Mouse (Mus musculus): ENCODE results near the gene Nid2. TPM values are rescaled to one million over a fixed set of nuclear protein-coding genes. Genes with fewer than 3 reads are reported as not detected.
A peak's percentile ranks its signal among the peaks of the same experiment; 100 is the strongest.

Gene Nid2
- polyA plus RNA-seq, 1 experiment from 2014 or later, result 89.5 TPM

DNA sequence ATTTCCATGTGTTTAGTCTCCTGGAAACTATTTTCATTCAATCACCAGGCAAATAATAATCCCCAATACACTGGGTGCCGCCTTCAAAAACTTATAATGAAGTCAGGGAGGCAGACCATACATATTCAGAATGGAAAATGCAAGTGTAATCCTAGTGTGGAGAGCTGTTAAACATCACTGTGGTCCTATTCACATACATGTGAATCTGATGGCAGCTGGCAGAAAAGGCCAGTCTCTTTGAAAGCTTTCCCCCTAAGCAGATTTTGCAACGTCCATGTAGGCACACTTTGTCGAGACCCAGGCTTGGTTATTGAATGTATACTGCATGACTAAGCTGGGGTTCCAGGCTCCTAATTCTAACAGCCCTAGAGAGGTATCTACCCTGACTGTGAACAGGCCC is 32.0 kb upstream of the Nid2 start:
- Histone ChIP-seq H3K4me2 (ENCODE audit: low read depth, low read length) (no peak overlapping the region), H3K27ac (ENCODE audit: low read length) (no peak overlapping the region), H3K4me3 (ENCODE audit: low read length) (no peak overlapping the region), H3K4me1 (ENCODE audit: control insufficient read depth, insufficient read depth, low read length) (no peaks in the 10 kb centered on the region), H3K9me3 (replicated peaks; ENCODE audit: control insufficient read depth, low read length) (no peaks in the 10 kb centered on the region), H3K36me3 (ENCODE audit: control insufficient read depth, insufficient read depth) (no peaks in the 10 kb centered on the region), H3K27me3 (ENCODE audit: control insufficient read depth, insufficient read depth, low read length) (no peaks in the 10 kb centered on the region), H3K9ac (ENCODE audit: low read length) (no peak overlapping the region)
- ATAC-seq (replicated peaks; ENCODE audit: extremely low read depth, insufficient read depth, low FRiP score), result no peak
- 61% methylated on average over 3 of the region's 3 CpGs for WGBS

DNA sequence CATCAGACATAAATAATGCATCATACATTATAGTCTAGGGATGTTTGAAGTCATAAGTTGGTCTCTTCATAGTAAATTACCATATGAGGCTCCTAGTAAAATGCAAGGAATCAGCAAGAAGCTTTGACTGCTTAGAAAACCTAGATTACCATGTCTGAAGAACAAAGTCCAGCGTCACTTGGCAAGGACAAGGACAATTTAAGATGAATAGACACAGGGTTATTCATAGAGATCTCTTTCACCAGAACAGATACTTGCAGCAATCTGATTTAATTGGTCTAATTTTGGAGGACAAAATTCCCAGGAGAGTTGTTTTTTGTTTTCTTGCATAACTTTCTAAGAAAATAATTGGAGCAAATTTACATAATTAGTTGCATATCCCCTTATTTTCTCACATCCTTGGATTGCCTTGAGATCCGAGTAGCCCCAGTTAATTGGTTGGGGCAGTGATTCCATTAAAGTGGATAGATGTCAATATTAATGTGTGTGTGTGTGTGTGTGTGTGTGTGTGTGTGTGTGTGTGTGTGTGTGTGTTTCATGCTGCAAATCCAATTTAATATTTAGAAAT is 30.9 kb upstream of the Nid2 start:
- no peaks in the 10 kb centered on the region for H3K4me1 ChIP-seq (ENCODE audit: control insufficient read depth, insufficient read depth, low read length)
- 90% methylated on average over 2 of the region's 2 CpGs for WGBS

DNA sequence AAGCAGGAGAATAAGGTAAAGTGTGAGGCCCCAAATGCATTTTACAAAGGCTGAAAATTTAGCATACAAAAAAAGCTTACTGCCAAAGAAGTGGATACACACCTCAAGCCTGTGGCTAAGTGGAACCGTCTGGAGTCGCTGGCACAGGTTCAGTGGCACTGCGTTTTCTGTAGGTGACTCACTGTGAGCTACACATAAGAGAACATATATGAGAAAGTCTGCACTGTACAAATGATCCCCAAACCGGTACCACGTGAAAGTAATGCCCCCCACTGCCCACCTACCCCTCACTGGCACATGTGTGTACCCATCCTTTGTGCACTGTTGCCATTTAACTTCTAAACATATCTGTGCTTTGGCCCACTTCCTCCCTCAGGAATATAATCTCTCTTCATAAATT is 22.8 kb upstream of the Nid2 start:
- Histone ChIP-seq H3K9ac (ENCODE audit: low read length) (no peak overlapping the region), H3K9me3 (replicated peaks; ENCODE audit: control insufficient read depth, low read length) (no peaks in the 10 kb centered on the region), H3K4me3 (ENCODE audit: low read length) (no peak overlapping the region), H3K4me2 (ENCODE audit: low read depth, low read length) (no peak overlapping the region), H3K4me1 (ENCODE audit: control insufficient read depth, insufficient read depth, low read length) (no peaks in the 10 kb centered on the region), H3K27me3 (ENCODE audit: control insufficient read depth, insufficient read depth, low read length) (no peaks in the 10 kb centered on the region), H3K36me3 (ENCODE audit: control insufficient read depth, insufficient read depth) (no peaks in the 10 kb centered on the region), H3K27ac (ENCODE audit: low read length) (no peak overlapping the region)
- 76% methylated on average over 5 of the region's 5 CpGs for WGBS
- no peak for ATAC-seq (replicated peaks; ENCODE audit: extremely low read depth, insufficient read depth, low FRiP score)

More for the DNA sequence above, 30.9 kb upstream of the Nid2 start:
- Histone ChIP-seq H3K9ac (ENCODE audit: low read length) (no peak overlapping the region), H3K27ac (ENCODE audit: low read length) (no peak overlapping the region), H3K9me3 (replicated peaks; ENCODE audit: control insufficient read depth, low read length) (no peaks in the 10 kb centered on the region), H3K4me2 (ENCODE audit: low read depth, low read length) (no peak overlapping the region), H3K27me3 (ENCODE audit: control insufficient read depth, insufficient read depth, low read length) (no peaks in the 10 kb centered on the region), H3K4me3 (ENCODE audit: low read length) (no peak overlapping the region), H3K36me3 (ENCODE audit: control insufficient read depth, insufficient read depth) (no peaks in the 10 kb centered on the region)
- ATAC-seq (replicated peaks; ENCODE audit: extremely low read depth, insufficient read depth, low FRiP score), result no peak

GRCm38 (mm10) chr14:19728737-19729136 is 22.3 kb upstream of the Nid2 start:
- no peak; the same call in 1 of the 2 replicates for ATAC-seq (replicated peaks; ENCODE audit: extremely low read depth, insufficient read depth, low FRiP score)
- H3K9ac ChIP-seq (ENCODE audit: low read length), result no peak overlapping the region
- H3K27ac ChIP-seq (ENCODE audit: low read length), result no peak overlapping the region
- H3K36me3 ChIP-seq (ENCODE audit: control insufficient read depth, insufficient read depth), result no peaks in the 10 kb centered on the region
- H3K4me1 ChIP-seq (ENCODE audit: control insufficient read depth, insufficient read depth, low read length), result no peaks in the 10 kb centered on the region
- no peaks in the 10 kb centered on the region for H3K9me3 ChIP-seq (replicated peaks; ENCODE audit: control insufficient read depth, low read length)
- no peaks in the 10 kb centered on the region for H3K27me3 ChIP-seq (ENCODE audit: control insufficient read depth, insufficient read depth, low read length)
- 65% methylated on average over 7 of the region's 7 CpGs for WGBS
- H3K4me2 ChIP-seq (ENCODE audit: low read depth, low read length), result no peak overlapping the region
- H3K4me3 ChIP-seq (ENCODE audit: low read length), result no peak overlapping the region

GRCm38 (mm10) chr14:19732097-19732496 is 19.0 kb upstream of the Nid2 start:
- no peak overlapping the region for H3K27ac ChIP-seq (ENCODE audit: low read length)
- no peak overlapping the region for H3K4me3 ChIP-seq (ENCODE audit: low read length)
- H3K27me3 ChIP-seq (ENCODE audit: control insufficient read depth, insufficient read depth, low read length), result no peaks in the 10 kb centered on the region
- no peaks in the 10 kb centered on the region for H3K9me3 ChIP-seq (replicated peaks; ENCODE audit: control insufficient read depth, low read length)
- ATAC-seq (replicated peaks; ENCODE audit: extremely low read depth, insufficient read depth, low FRiP score), result no peak
- peaks cover 2% of the 10 kb centered on the region; the same call in 1 of the 2 replicates for H3K4me1 ChIP-seq (ENCODE audit: control insufficient read depth, insufficient read depth, low read length)
- H3K9ac ChIP-seq (ENCODE audit: low read length), result no peak overlapping the region
- WGBS, result 87% methylated on average over 2 of the region's 2 CpGs
- no peaks in the 10 kb centered on the region for H3K36me3 ChIP-seq (ENCODE audit: control insufficient read depth, insufficient read depth)
- H3K4me2 ChIP-seq (ENCODE audit: low read depth, low read length), result no peak overlapping the region

DNA sequence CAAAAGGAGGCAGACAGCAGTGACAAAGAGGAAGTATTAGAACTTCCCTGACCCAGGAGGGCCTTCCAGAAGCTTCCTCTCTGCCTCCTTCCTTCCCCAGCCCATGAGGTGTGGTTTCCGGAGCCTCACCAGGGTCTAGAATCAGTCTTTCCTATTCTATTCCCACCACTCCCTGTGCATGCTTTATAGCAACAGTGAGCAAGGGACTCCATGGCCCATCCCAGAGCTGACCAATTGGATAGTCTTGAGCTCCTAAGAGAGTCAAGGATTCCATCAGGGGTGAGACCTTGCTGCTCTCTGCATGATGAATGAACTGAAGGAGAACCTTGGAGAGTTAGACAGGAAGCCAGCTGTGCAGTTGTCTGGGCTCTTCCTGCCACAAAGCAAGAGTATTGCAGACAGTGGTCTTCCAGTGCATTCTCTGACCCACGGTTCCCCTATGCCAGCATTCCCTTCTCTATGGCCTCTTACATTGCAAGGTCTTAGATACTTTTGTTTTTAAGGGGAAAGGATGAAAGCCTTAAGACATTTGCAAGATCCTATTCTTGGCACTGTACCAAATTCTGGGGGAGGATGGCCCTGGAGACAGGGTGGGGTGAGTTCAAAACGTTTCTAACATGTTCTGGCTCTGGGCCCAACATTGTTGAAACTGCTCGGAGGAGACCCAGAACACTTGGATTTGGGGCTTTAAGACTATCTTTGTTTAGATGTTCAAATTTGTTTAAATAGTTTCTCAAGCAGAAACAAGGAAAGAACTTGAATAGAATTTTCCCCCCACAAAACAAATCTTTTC is 17.4 kb upstream of the Nid2 start:
- H3K4me2 ChIP-seq (ENCODE audit: low read depth, low read length), result no peak overlapping the region
- no peak overlapping the region for H3K9ac ChIP-seq (ENCODE audit: low read length)
- H3K27ac ChIP-seq (ENCODE audit: low read length), result peak overlapping the region; percentile 53
- H3K4me1 ChIP-seq (ENCODE audit: control insufficient read depth, insufficient read depth, low read length), result peaks cover 2% of the 10 kb centered on the region; the same call in 1 of the 2 replicates
- WGBS, result 37% methylated on average over 4 of the region's 4 CpGs
- H3K9me3 ChIP-seq (replicated peaks; ENCODE audit: control insufficient read depth, low read length), result no peaks in the 10 kb centered on the region
- no peak overlapping the region for H3K4me3 ChIP-seq (ENCODE audit: low read length)
- peak; percentile 60; the same call in 1 of the 2 replicates for ATAC-seq (replicated peaks; ENCODE audit: extremely low read depth, insufficient read depth, low FRiP score)
- H3K27me3 ChIP-seq (ENCODE audit: control insufficient read depth, insufficient read depth, low read length), result no peaks in the 10 kb centered on the region
- H3K36me3 ChIP-seq (ENCODE audit: control insufficient read depth, insufficient read depth), result no peaks in the 10 kb centered on the region

GRCm38 (mm10) chr14:19735303-19735702 is 15.8 kb upstream of the Nid2 start:
- Histone ChIP-seq H3K9ac (ENCODE audit: low read length) (no peak overlapping the region), H3K27ac (ENCODE audit: low read length) (no peak overlapping the region), H3K9me3 (replicated peaks; ENCODE audit: control insufficient read depth, low read length) (no peaks in the 10 kb centered on the region), H3K4me1 (ENCODE audit: control insufficient read depth, insufficient read depth, low read length) (peaks cover 2% of the 10 kb centered on the region; the same call in 1 of the 2 replicates), H3K36me3 (ENCODE audit: control insufficient read depth, insufficient read depth) (no peaks in the 10 kb centered on the region), H3K4me3 (ENCODE audit: low read length) (no peak overlapping the region), H3K4me2 (ENCODE audit: low read depth, low read length) (no peak overlapping the region), H3K27me3 (ENCODE audit: control insufficient read depth, insufficient read depth, low read length) (no peaks in the 10 kb centered on the region)
- ATAC-seq (replicated peaks; ENCODE audit: extremely low read depth, insufficient read depth, low FRiP score), result no peak
- WGBS, result 52% methylated on average over 6 of the region's 6 CpGs

DNA sequence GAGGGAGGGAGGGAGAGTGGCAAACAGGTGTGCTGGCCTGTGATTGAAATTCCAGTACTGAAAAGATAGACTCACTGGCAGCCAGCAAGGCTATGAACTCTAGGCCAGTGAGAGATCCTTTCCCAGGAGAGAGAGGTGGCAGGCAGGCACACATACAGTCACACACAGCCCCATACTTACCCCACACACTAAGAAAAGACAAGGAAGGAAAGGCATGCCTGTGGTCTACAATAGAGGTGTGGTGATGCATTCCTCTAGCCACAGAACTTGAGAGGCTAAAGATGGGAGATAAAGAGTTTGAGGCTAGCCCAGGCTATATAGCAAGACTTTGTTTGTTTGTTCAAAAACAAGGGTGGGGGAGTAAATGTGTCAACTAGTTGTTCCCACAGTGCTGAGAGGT is 13.5 kb upstream of the Nid2 start:
- H3K9ac ChIP-seq (ENCODE audit: low read length), result no peak overlapping the region
- H3K36me3 ChIP-seq (ENCODE audit: control insufficient read depth, insufficient read depth), result no peaks in the 10 kb centered on the region
- no peaks in the 10 kb centered on the region for H3K9me3 ChIP-seq (replicated peaks; ENCODE audit: control insufficient read depth, low read length)
- no peak overlapping the region for H3K4me2 ChIP-seq (ENCODE audit: low read depth, low read length)
- no peak overlapping the region for H3K4me3 ChIP-seq (ENCODE audit: low read length)
- no peaks in the 10 kb centered on the region for H3K27me3 ChIP-seq (ENCODE audit: control insufficient read depth, insufficient read depth, low read length)
- ATAC-seq (replicated peaks; ENCODE audit: extremely low read depth, insufficient read depth, low FRiP score), result no peak
- H3K27ac ChIP-seq (ENCODE audit: low read length), result peak overlapping the region; percentile 17; the same call in 1 of the 2 replicates
- peaks cover 2% of the 10 kb centered on the region; the same call in 1 of the 2 replicates for H3K4me1 ChIP-seq (ENCODE audit: control insufficient read depth, insufficient read depth, low read length)

GRCm38 (mm10) chr14:19738094-19738843 is 12.8 kb upstream of the Nid2 start:
- no peak for ATAC-seq (replicated peaks; ENCODE audit: extremely low read depth, insufficient read depth, low FRiP score)
- Histone ChIP-seq H3K9me3 (replicated peaks; ENCODE audit: control insufficient read depth, low read length) (no peaks in the 10 kb centered on the region), H3K4me3 (ENCODE audit: low read length) (no peak overlapping the region), H3K4me1 (ENCODE audit: control insufficient read depth, insufficient read depth, low read length) (peaks cover 2% of the 10 kb centered on the region; the same call in 1 of the 2 replicates), H3K27me3 (ENCODE audit: control insufficient read depth, insufficient read depth, low read length) (no peaks in the 10 kb centered on the region), H3K4me2 (ENCODE audit: low read depth, low read length) (no peak overlapping the region), H3K27ac (ENCODE audit: low read length) (peak overlapping the region; percentile 17; the same call in 1 of the 2 replicates), H3K36me3 (ENCODE audit: control insufficient read depth, insufficient read depth) (no peaks in the 10 kb centered on the region), H3K9ac (ENCODE audit: low read length) (no peak overlapping the region)
- WGBS, result 43% methylated on average over 5 of the region's 5 CpGs

All from heart, embryonic 16.5 days (tissue).